Mouse (Mus musculus) heart, embryonic 12.5 days (tissue): Measurements from ENCODE around the gene Cd244a. TPM values are rescaled to one million over a fixed set of nuclear protein-coding genes. Genes with fewer than 3 reads are reported as not detected.
A peak's percentile ranks its signal among the peaks of the same experiment; 100 is the strongest.

Experiments used
- ATAC-seq: fragments of 200-750 bp; cut with Nextera tagmentation; 2 replicates; pipeline ENCODE4 v1.8.0; 2017; ENCODE audit warnings: moderate TSS enrichment, moderate library complexity; ENCODE audit not compliant: insufficient number of reproducible peaks, low FRiP score
- H3K27ac ChIP-seq: fragments of 300-500 bp; sonication (generic); 2 replicates; pipeline ENCODE4 v1.5.1; 2016; ENCODE audit warnings: mild to moderate bottlenecking, moderate library complexity; ENCODE audit not compliant: poor library complexity, severe bottlenecking
- H3K27me3 ChIP-seq: fragments of 300-500 bp; sonication (generic); replicated peaks from 2 replicates; pipeline ENCODE4 v1.6.1; 2016; ENCODE audit warnings: mild to moderate bottlenecking, moderate library complexity
- H3K36me3 ChIP-seq: fragments of 300-500 bp; sonication (generic); 2 replicates; pipeline ENCODE4 v1.6.1; 2016; ENCODE audit warnings: mild to moderate bottlenecking, moderate library complexity
- H3K4me1 ChIP-seq: fragments of 300-500 bp; sonication (generic); replicated peaks from 2 replicates; pipeline ENCODE4 v1.6.1; 2016; ENCODE audit warnings: mild to moderate bottlenecking
- H3K4me2 ChIP-seq: fragments of 300-500 bp; sonication (generic); 2 replicates; pipeline ENCODE4 v1.6.1; 2016; ENCODE audit warnings: mild to moderate bottlenecking, moderate library complexity
- H3K4me3 ChIP-seq: fragments of 300-500 bp; sonication (generic); 2 replicates; pipeline ENCODE4 v1.5.1; 2016; ENCODE audit warnings: mild to moderate bottlenecking
- H3K9ac ChIP-seq: fragments of 300-500 bp; sonication (generic); 2 replicates; pipeline ENCODE4 v1.6.1; 2016; ENCODE audit warnings: mild to moderate bottlenecking, moderate library complexity
- H3K9me3 ChIP-seq: fragments of 300-500 bp; sonication (generic); replicated peaks from 2 replicates; pipeline ENCODE4 v1.6.1; 2016; ENCODE audit warnings: mild to moderate bottlenecking, moderate library complexity
- WGBS: fragments of 180-500 bp; shearing (Covaris S2); methylation state at CpG from one replicate; pipeline ENCODE4 v1.1.7; 2016; 5-methylcytosine and 5-hydroxymethylcytosine counted together
- polyA plus RNA-seq: library from polyadenylated mRNA; unstranded; fragments of >200 nt; fragmentation: Nextera tagmentation; extraction: Ambion mirVana; gene quantifications from 2 replicates; pipeline ENCODE4 v1.2.1, GENCODE M21; 2016

Cd244a gene
- polyA plus RNA-seq, 1 experiment from 2014 or later: not detected

- Histone ChIP-seq H3K4me3 (no peak overlapping the region), H3K36me3 (no peaks in the 10 kb centered on the region), H3K9ac (no peak overlapping the region), H3K4me2 (peak overlapping the region; percentile 37), H3K27ac (peak overlapping the region; percentile 79), H3K9me3 (peaks cover 5% of the 10 kb centered on the region), H3K4me1 (peaks cover 17% of the 10 kb centered on the region), H3K27me3 (no peaks in the 10 kb centered on the region)
- WGBS: 71% methylated on average over 11 of the region's 11 CpGs
- ATAC-seq: peak; percentile 79
Measured at GRCm38 (mm10) chr1:171553359-171554341, 5.3 kb upstream of the Cd244a start.

- Histone ChIP-seq H3K4me2 (no peak overlapping the region), H3K27ac (no peak overlapping the region), H3K36me3 (no peaks in the 10 kb centered on the region), H3K9ac (no peak overlapping the region), H3K9me3 (no peaks in the 10 kb centered on the region; the same call in 1 of the 2 replicates), H3K4me3 (no peak overlapping the region), H3K4me1 (peaks cover 28% of the 10 kb centered on the region), H3K27me3 (no peaks in the 10 kb centered on the region)
- 78% methylated on average over 2 of the region's 2 CpGs for WGBS
- no peak for ATAC-seq
Measured at GRCm38 (mm10) chr1:171556366-171556765, 2.6 kb upstream of the Cd244a start.

- Histone ChIP-seq H3K36me3 (no peaks in the 10 kb centered on the region), H3K4me3 (no peak overlapping the region), H3K27me3 (no peaks in the 10 kb centered on the region), H3K27ac (no peak overlapping the region), H3K9ac (no peak overlapping the region), H3K4me1 (peaks cover 23% of the 10 kb centered on the region), H3K4me2 (no peak overlapping the region), H3K9me3 (no peaks in the 10 kb centered on the region)
- ATAC-seq: no peak
- WGBS: 72% methylated on average over 6 of the region's 6 CpGs
Measured at GRCm38 (mm10) chr1:171558407-171558806, 586 bp upstream of the Cd244a start.

- Histone ChIP-seq H3K36me3 (no peaks in the 10 kb centered on the region), H3K4me1 (peaks cover 16% of the 10 kb centered on the region; the same call in 1 of the 2 replicates), H3K4me3 (no peak overlapping the region), H3K27me3 (no peaks in the 10 kb centered on the region), H3K9ac (no peak overlapping the region), H3K4me2 (no peak overlapping the region), H3K9me3 (no peaks in the 10 kb centered on the region), H3K27ac (no peak overlapping the region)
- ATAC-seq: no peak
- WGBS: 37% methylated on average over 2 of the region's 2 CpGs
Measured at GRCm38 (mm10) chr1:171560262-171560661, 1.3 kb downstream of the Cd244a start.

- no peaks in the 10 kb centered on the region for H3K27me3 ChIP-seq
- peaks cover 16% of the 10 kb centered on the region; the same call in 1 of the 2 replicates for H3K4me1 ChIP-seq
- no peaks in the 10 kb centered on the region for H3K36me3 ChIP-seq
- no peak overlapping the region for H3K27ac ChIP-seq
- H3K4me2 ChIP-seq: no peak overlapping the region
- no peak overlapping the region for H3K4me3 ChIP-seq
- H3K9me3 ChIP-seq: no peaks in the 10 kb centered on the region
- 83% methylated on average over 1 of the region's 1 CpGs for WGBS
- ATAC-seq: no peak
- no peak overlapping the region for H3K9ac ChIP-seq
Measured at GRCm38 (mm10) chr1:171561200-171561599, 2.2 kb downstream of the Cd244a start.

- 63% methylated on average over 8 of the region's 11 CpGs for WGBS
- no peak overlapping the region for H3K9ac ChIP-seq
- H3K27me3 ChIP-seq: no peaks in the 10 kb centered on the region
- H3K36me3 ChIP-seq: no peaks in the 10 kb centered on the region
- no peaks in the 10 kb centered on the region for H3K9me3 ChIP-seq
- no peak overlapping the region for H3K4me2 ChIP-seq
- no peak overlapping the region for H3K4me3 ChIP-seq
- peak; percentile 6; the same call in 1 of the 2 replicates for ATAC-seq
- H3K27ac ChIP-seq: no peak overlapping the region
- peaks cover 16% of the 10 kb centered on the region; the same call in 1 of the 2 replicates for H3K4me1 ChIP-seq
Measured at GRCm38 (mm10) chr1:171561639-171562225, 2.7 kb downstream of the Cd244a start.

- Histone ChIP-seq H3K4me2 (no peak overlapping the region), H3K4me3 (no peak overlapping the region), H3K4me1 (peaks cover 16% of the 10 kb centered on the region; the same call in 1 of the 2 replicates), H3K9me3 (no peaks in the 10 kb centered on the region), H3K9ac (no peak overlapping the region), H3K36me3 (no peaks in the 10 kb centered on the region), H3K27ac (no peak overlapping the region), H3K27me3 (no peaks in the 10 kb centered on the region)
- 76% methylated on average over 2 of the region's 2 CpGs for WGBS
- no peak for ATAC-seq
Measured at GRCm38 (mm10) chr1:171563042-171563441, 4.0 kb downstream of the Cd244a start.

GRCm38 (mm10) chr1:171564247-171564646 lies 5.3 kb downstream of the Cd244a start:
- Histone ChIP-seq H3K4me1 (peaks cover 16% of the 10 kb centered on the region; the same call in 1 of the 2 replicates), H3K36me3 (no peaks in the 10 kb centered on the region), H3K9ac (no peak overlapping the region), H3K4me3 (no peak overlapping the region), H3K27me3 (no peaks in the 10 kb centered on the region), H3K27ac (no peak overlapping the region), H3K4me2 (no peak overlapping the region), H3K9me3 (no peaks in the 10 kb centered on the region)
- 69% methylated on average over 3 of the region's 3 CpGs for WGBS
- no peak for ATAC-seq

- Histone ChIP-seq H3K9me3 (no peaks in the 10 kb centered on the region), H3K27ac (no peak overlapping the region), H3K4me2 (no peak overlapping the region), H3K36me3 (no peaks in the 10 kb centered on the region), H3K4me1 (peaks cover 11% of the 10 kb centered on the region; the same call in 1 of the 2 replicates), H3K27me3 (no peaks in the 10 kb centered on the region), H3K9ac (no peak overlapping the region), H3K4me3 (no peak overlapping the region)
- 33% methylated on average over 4 of the region's 4 CpGs for WGBS
- no peak for ATAC-seq
Measured at GRCm38 (mm10) chr1:171565888-171566287, 6.9 kb downstream of the Cd244a start.

GRCm38 (mm10) chr1:171566777-171567176 lies 7.8 kb downstream of the Cd244a start:
- Histone ChIP-seq H3K36me3 (no peaks in the 10 kb centered on the region), H3K9me3 (no peaks in the 10 kb centered on the region), H3K4me2 (no peak overlapping the region), H3K4me1 (0 out of 2 replicates have a peak, but pooled peaks cover 2% of the 10 kb centered on the region), H3K9ac (no peak overlapping the region), H3K27me3 (no peaks in the 10 kb centered on the region), H3K4me3 (no peak overlapping the region), H3K27ac (no peak overlapping the region)
- 22% methylated on average over 8 of the region's 8 CpGs for WGBS
- ATAC-seq: no peak

- WGBS: 61% methylated on average over 2 of the region's 2 CpGs
- Histone ChIP-seq H3K4me2 (no peak overlapping the region), H3K27ac (no peak overlapping the region), H3K9ac (no peak overlapping the region; the same call in 1 of the 2 replicates), H3K27me3 (no peaks in the 10 kb centered on the region), H3K9me3 (no peaks in the 10 kb centered on the region), H3K4me1 (no peaks in the 10 kb centered on the region), H3K4me3 (no peak overlapping the region), H3K36me3 (no peaks in the 10 kb centered on the region)
- ATAC-seq: no peak
Measured at GRCm38 (mm10) chr1:171568436-171568835, 9.4 kb downstream of the Cd244a start.
